Mouse (Mus musculus) heart, embryonic 10.5 days (tissue): ENCODE measurements around the gene Usmg5. TPM values are rescaled to one million over a fixed set of nuclear protein-coding genes. Genes with fewer than 3 reads are reported as not detected.
"Not testable (repeated sequence)": the region's sequence is repeated elsewhere in the genome, so short reads cannot be mapped to it uniquely, and the experiment has no call there.

Source experiments
- DNase-seq: peaks from one replicate; pipeline ENCODE4 v3.0.0-alpha.2; 2017; ENCODE audit warnings: low spot score
- H3K27ac ChIP-seq: fragments of 300-500 bp; sonication (generic); 2 replicates; pipeline ENCODE4 v1.5.1; 2016; ENCODE audit warnings: mild to moderate bottlenecking
- H3K27me3 ChIP-seq: fragments of 300-500 bp; sonication (generic); 2 replicates; pipeline ENCODE4 v1.6.1; 2016; ENCODE audit warnings: mild to moderate bottlenecking; ENCODE audit not compliant: poor library complexity, insufficient read depth, severe bottlenecking
- H3K36me3 ChIP-seq: fragments of 300-500 bp; sonication (generic); 2 replicates; pipeline ENCODE4 v1.6.1; 2016; ENCODE audit warnings: mild to moderate bottlenecking, moderate library complexity
- H3K4me1 ChIP-seq: fragments of 300-500 bp; sonication (generic); 2 replicates; pipeline ENCODE4 v1.6.1; 2016; ENCODE audit warnings: mild to moderate bottlenecking
- H3K4me3 ChIP-seq: fragments of 300-500 bp; sonication (generic); 2 replicates; pipeline ENCODE4 v1.5.1; 2016; ENCODE audit warnings: mild to moderate bottlenecking, moderate library complexity
- H3K9me3 ChIP-seq: fragments of 300-500 bp; sonication (generic); 2 replicates; pipeline ENCODE4 v1.6.1; 2016; ENCODE audit warnings: mild to moderate bottlenecking, moderate library complexity
- WGBS: fragments of 180-500 bp; shearing (Covaris S2); methylation state at CpG from one replicate; pipeline ENCODE4 v1.1.7; 2016; 5-methylcytosine and 5-hydroxymethylcytosine counted together
- polyA plus RNA-seq: library from polyadenylated mRNA; unstranded; fragments of >200 nt; fragmentation: Nextera tagmentation; extraction: Ambion mirVana; gene quantifications from 2 replicates; pipeline ENCODE4 v1.2.1, GENCODE M21; 2016

Gene Usmg5
- polyA plus RNA-seq, result 1,489 and 2,027 TPM in 2 replicates

DNA sequence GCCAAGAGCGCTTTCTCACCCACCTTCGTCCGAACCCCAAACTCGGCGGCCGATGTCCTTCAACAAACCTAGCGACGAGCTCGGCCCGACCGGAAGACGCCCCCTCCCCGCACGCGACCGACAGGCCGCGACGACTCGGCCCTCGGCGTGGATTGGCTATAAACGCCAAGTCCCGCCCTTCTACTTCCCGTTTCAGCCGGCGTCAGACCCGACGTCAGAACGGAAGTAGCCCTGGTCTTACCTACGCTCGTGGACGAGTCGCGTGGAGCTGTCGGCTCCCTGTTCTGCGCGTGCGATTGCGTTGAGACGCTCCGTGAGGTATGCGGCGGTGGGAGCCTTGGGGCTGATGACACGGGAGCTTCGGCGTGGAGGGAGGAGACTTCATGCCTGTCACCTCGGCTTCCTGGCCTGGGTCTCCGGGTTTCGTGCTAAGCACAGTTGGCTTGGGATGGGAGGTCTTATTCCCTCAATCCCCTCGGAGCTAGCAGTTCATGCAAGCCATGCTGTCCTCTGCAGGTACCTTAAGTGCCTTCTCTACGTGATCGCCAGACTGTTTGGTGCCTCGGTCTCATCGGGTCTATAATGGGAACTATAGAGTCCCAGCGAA is at the start of gene Usmg5, which contains the start of gene Pdcd11:
Gene Usmg5, minus strand, starts transcription at position 98 of the 607 bp plus-strand sequence.
Gene Pdcd11, plus strand, starts transcription at position 219 of the 607 bp plus-strand sequence.
- Histone ChIP-seq H3K4me1 (peaks cover 21% of the 10 kb centered on the region; the same call in 1 of the 2 replicates), H3K36me3 (peaks cover 52% of the 10 kb centered on the region), H3K9me3 (no peaks in the 10 kb centered on the region), H3K4me3 (peak within 1 kb of the TSS; percentile 96), H3K27ac (peak within 1 kb of the TSS; percentile 97), H3K27me3 (no peaks in the 10 kb centered on the region)
- WGBS, result under 1% methylated on average over 56 of the region's 56 CpGs
- DNase-seq, result peak; percentile 98

GRCm38 (mm10) chr19:47139611-47140010 is 49.2 kb upstream of the Usmg5 start:
- H3K27me3 ChIP-seq, result peaks cover 36% of the 10 kb centered on the region
- H3K4me3 ChIP-seq, result not testable (repeated sequence)
- 29% methylated on average over 7 of the region's 7 CpGs for WGBS

GRCm38 (mm10) chr19:47137771-47138421 is 47.4 kb upstream of the Usmg5 start, which contains the start of gene Calhm2:
Gene Calhm2, minus strand, starts transcription at chr19:47138294.
- WGBS, result 2% methylated on average over 28 of the region's 28 CpGs
- peak; percentile 80 for DNase-seq

More at GRCm38 (mm10) chr19:47139611-47140010, 49.2 kb upstream of the Usmg5 start:
- Histone ChIP-seq H3K36me3 (peaks cover 12% of the 10 kb centered on the region), H3K4me1 (peaks cover 37% of the 10 kb centered on the region)
- not testable (repeated sequence) for H3K27ac ChIP-seq, DNase-seq, H3K9me3 ChIP-seq

GRCm38 (mm10) chr19:47137051-47137581 is 46.7 kb upstream of the Usmg5 start:
- no peaks in the 10 kb centered on the region for H3K9me3 ChIP-seq
- H3K27ac ChIP-seq, result peak overlapping the region; percentile 93
- H3K4me3 ChIP-seq, result peak overlapping the region; percentile 60
- peak; percentile 82 for DNase-seq
- peaks cover 37% of the 10 kb centered on the region for H3K4me1 ChIP-seq
- peaks cover 25% of the 10 kb centered on the region for H3K27me3 ChIP-seq
- peaks cover 34% of the 10 kb centered on the region for H3K36me3 ChIP-seq
- 27% methylated on average over 6 of the region's 6 CpGs for WGBS

More at GRCm38 (mm10) chr19:47137771-47138421, 47.4 kb upstream of the Usmg5 start, which contains the start of gene Calhm2:
- H3K9me3 ChIP-seq, result no peaks in the 10 kb centered on the region
- peak within 1 kb of the TSS; percentile 93 for H3K27ac ChIP-seq
- H3K4me3 ChIP-seq, result peak within 1 kb of the TSS; percentile 60
- H3K27me3 ChIP-seq, result peaks cover 25% of the 10 kb centered on the region
- H3K36me3 ChIP-seq, result peaks cover 27% of the 10 kb centered on the region
- peaks cover 37% of the 10 kb centered on the region for H3K4me1 ChIP-seq

- no peaks in the 10 kb centered on the region for H3K9me3 ChIP-seq
- whole genome bisulfite sequencing, result 81% methylated on average over 5 of the region's 5 CpGs
- DNase-seq, result no peak
- no peak overlapping the region for H3K4me3 ChIP-seq
- peaks cover 43% of the 10 kb centered on the region for H3K36me3 ChIP-seq
- peaks cover 37% of the 10 kb centered on the region for H3K4me1 ChIP-seq
- H3K27me3 ChIP-seq, result peaks cover 25% of the 10 kb centered on the region
- no peak overlapping the region for H3K27ac ChIP-seq
These were observed 45.7 kb upstream of the Usmg5 start for GRCm38 (mm10) chr19:47136170-47136569.

- peaks cover 49% of the 10 kb centered on the region for H3K36me3 ChIP-seq
- H3K27me3 ChIP-seq, result peaks cover 20% of the 10 kb centered on the region
- peaks cover 37% of the 10 kb centered on the region for H3K4me1 ChIP-seq
- WGBS, result 87% methylated on average over 17 of the region's 17 CpGs
- DNase-seq, result no peak
- H3K9me3 ChIP-seq, result no peaks in the 10 kb centered on the region
- H3K4me3 ChIP-seq, result no peak overlapping the region
- no peak overlapping the region for H3K27ac ChIP-seq
These were observed 45.1 kb upstream of the Usmg5 start for GRCm38 (mm10) chr19:47135568-47135967.

- H3K36me3 ChIP-seq, result peaks cover 73% of the 10 kb centered on the region
- no peaks in the 10 kb centered on the region for H3K9me3 ChIP-seq
- H3K27me3 ChIP-seq, result no peaks in the 10 kb centered on the region
- H3K4me3 ChIP-seq, result no peak overlapping the region
- 89% methylated on average over 7 of the region's 7 CpGs for WGBS
- H3K4me1 ChIP-seq, result peaks cover 30% of the 10 kb centered on the region
- no peak for DNase-seq
- H3K27ac ChIP-seq, result no peak overlapping the region
These were observed 42.7 kb upstream of the Usmg5 start for GRCm38 (mm10) chr19:47133161-47133560.

- H3K36me3 ChIP-seq, result peaks cover 96% of the 10 kb centered on the region
- no peak for DNase-seq
- H3K9me3 ChIP-seq, result no peaks in the 10 kb centered on the region
- H3K27ac ChIP-seq, result no peak overlapping the region
- no peaks in the 10 kb centered on the region for H3K27me3 ChIP-seq
- 0 out of 2 replicates have a peak, but pooled peaks cover 4% of the 10 kb centered on the region for H3K4me1 ChIP-seq
- WGBS, result 90% methylated on average over 15 of the region's 15 CpGs
- no peak overlapping the region for H3K4me3 ChIP-seq
These were observed 40.2 kb upstream of the Usmg5 start for GRCm38 (mm10) chr19:47130551-47131125.

GRCm38 (mm10) chr19:47128835-47129234 is 38.4 kb upstream of the Usmg5 start:
- DNase-seq, result no peak
- Histone ChIP-seq H3K4me3 (no peak overlapping the region), H3K36me3 (peaks cover 99% of the 10 kb centered on the region), H3K27ac (no peak overlapping the region), H3K4me1 (peaks cover 4% of the 10 kb centered on the region; the same call in 1 of the 2 replicates), H3K9me3 (no peaks in the 10 kb centered on the region), H3K27me3 (no peaks in the 10 kb centered on the region)
- 90% methylated on average over 11 of the region's 11 CpGs for WGBS

DNA sequence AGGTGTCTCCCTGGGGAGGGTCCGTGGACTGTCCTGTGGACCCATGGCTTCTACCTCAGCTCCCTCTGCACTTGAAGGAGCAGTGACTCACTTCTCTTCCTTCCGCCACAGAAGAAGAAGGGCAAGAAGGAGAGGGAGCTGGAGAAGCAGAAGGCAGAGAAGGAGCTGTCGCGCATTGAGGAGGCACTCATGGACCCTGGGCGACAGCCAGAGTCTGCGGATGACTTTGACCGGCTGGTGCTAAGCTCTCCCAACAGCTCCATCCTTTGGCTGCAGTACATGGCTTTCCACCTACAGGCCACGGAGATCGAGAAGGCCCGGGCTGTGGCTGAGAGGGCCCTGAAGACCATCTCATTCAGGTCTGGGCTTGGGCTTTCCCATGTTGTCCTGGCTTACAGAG is 37.7 kb upstream of the Usmg5 start:
- H3K4me1 ChIP-seq, result peaks cover 6% of the 10 kb centered on the region; the same call in 1 of the 2 replicates
- 92% methylated on average over 10 of the region's 10 CpGs for WGBS
- no peak overlapping the region for H3K4me3 ChIP-seq
- H3K27ac ChIP-seq, result no peak overlapping the region
- H3K9me3 ChIP-seq, result no peaks in the 10 kb centered on the region
- H3K27me3 ChIP-seq, result no peaks in the 10 kb centered on the region
- peaks cover 95% of the 10 kb centered on the region for H3K36me3 ChIP-seq
- DNase-seq, result no peak

GRCm38 (mm10) chr19:47122802-47123201 is 32.4 kb upstream of the Usmg5 start:
- Histone ChIP-seq H3K36me3 (peaks cover 82% of the 10 kb centered on the region), H3K27ac (no peak overlapping the region), H3K4me3 (no peak overlapping the region), H3K4me1 (peaks cover 6% of the 10 kb centered on the region; the same call in 1 of the 2 replicates), H3K9me3 (no peaks in the 10 kb centered on the region), H3K27me3 (no peaks in the 10 kb centered on the region)
- 21% methylated on average over 2 of the region's 2 CpGs for WGBS
- DNase-seq, result no peak

DNA sequence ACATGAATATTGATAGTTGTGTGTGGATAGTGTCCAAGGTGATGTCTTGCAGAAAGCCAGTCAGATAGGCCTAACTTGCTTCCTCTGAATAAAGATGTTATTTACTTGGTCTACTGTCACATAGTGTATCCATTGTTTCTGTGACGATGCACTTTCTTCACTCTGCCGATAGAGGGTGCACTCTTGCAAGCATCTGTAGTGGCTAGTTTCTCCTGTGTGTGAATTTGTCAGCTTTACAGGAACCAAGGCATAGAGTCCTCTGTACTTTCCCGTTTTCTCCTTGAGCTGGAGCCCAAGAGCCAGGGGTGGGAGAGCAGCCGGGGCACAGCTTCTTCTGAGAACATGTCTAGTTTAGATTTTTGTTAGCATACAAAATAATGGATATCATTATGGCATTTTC is 30.6 kb upstream of the Usmg5 start:
- peaks cover 6% of the 10 kb centered on the region; the same call in 1 of the 2 replicates for H3K4me1 ChIP-seq
- WGBS, result 44% methylated on average over 4 of the region's 4 CpGs
- H3K27ac ChIP-seq, result no peak overlapping the region
- H3K4me3 ChIP-seq, result no peak overlapping the region
- H3K9me3 ChIP-seq, result no peaks in the 10 kb centered on the region
- no peaks in the 10 kb centered on the region for H3K27me3 ChIP-seq
- no peak for DNase-seq
- H3K36me3 ChIP-seq, result peaks cover 82% of the 10 kb centered on the region
